Mouse (Mus musculus): Measurements from ENCODE around the gene Tmem167b. TPM values are rescaled to one million over a fixed set of nuclear protein-coding genes. Genes with fewer than 3 reads are reported as not detected.

The Tmem167b gene
- 37.1 and 39.7 TPM in 2 replicates for polyA plus RNA-seq (2014; fragmentation: Nextera tagmentation; extraction: Ambion mirVana)

GRCm38 (mm10) chr3:108562133-108562730, at the start of gene Tmem167b:
TSS of gene Tmem167b (minus strand) at chr3:108562466.
- Histone ChIP-seq H3K27me3 (ENCODE audit: control insufficient read depth, insufficient read depth, low read length) (no peaks in the 10 kb centered on the region), H3K4me1 (ENCODE audit: control insufficient read depth, insufficient read depth, low read length) (0 out of 2 replicates have a peak, but pooled peaks cover 3% of the 10 kb centered on the region), H3K27ac (replicated peaks; ENCODE audit: low read depth, low read length) (peak within 1 kb of the TSS; percentile 22), H3K4me2 (ENCODE audit: low read depth, severe bottlenecking) (peak within 1 kb of the TSS; percentile 63), H3K4me3 (ENCODE audit: low read depth, low read length) (peak within 1 kb of the TSS; percentile 83), H3K36me3 (ENCODE audit: control insufficient read depth, insufficient read depth, low read length) (peaks cover 6% of the 10 kb centered on the region), H3K9ac (ENCODE audit: low read length) (peak within 1 kb of the TSS; percentile 69), H3K9me3 (ENCODE audit: control insufficient read depth, low read length) (no peaks in the 10 kb centered on the region)
- peak; percentile 96 for DNase-seq (ENCODE audit: low spot score)
- ATAC-seq (ENCODE audit: insufficient number of reproducible peaks, low FRiP score, low TSS enrichment, low read depth): peak; percentile 96
- under 1% methylated on average over 45 of the region's 45 CpGs for WGBS

GRCm38 (mm10) chr3:108608906-108609305, 46.6 kb upstream of the Tmem167b start:
- no peaks in the 10 kb centered on the region for H3K9me3 ChIP-seq (ENCODE audit: control insufficient read depth, low read length)
- no peaks in the 10 kb centered on the region for H3K36me3 ChIP-seq (ENCODE audit: control insufficient read depth, insufficient read depth, low read length)
- no peaks in the 10 kb centered on the region for H3K4me1 ChIP-seq (ENCODE audit: control insufficient read depth, insufficient read depth, low read length)
- WGBS: 71% methylated on average over 3 of the region's 3 CpGs
- no peak overlapping the region for H3K9ac ChIP-seq (ENCODE audit: low read length)
- no peak overlapping the region for H3K4me3 ChIP-seq (ENCODE audit: low read depth, low read length)
- no peak overlapping the region for H3K27ac ChIP-seq (replicated peaks; ENCODE audit: low read depth, low read length)
- ATAC-seq (ENCODE audit: insufficient number of reproducible peaks, low FRiP score, low TSS enrichment, low read depth): no peak
- no peaks in the 10 kb centered on the region for H3K27me3 ChIP-seq (ENCODE audit: control insufficient read depth, insufficient read depth, low read length)
- DNase-seq (ENCODE audit: low spot score): no peak
- no peak overlapping the region for H3K4me2 ChIP-seq (ENCODE audit: low read depth, severe bottlenecking)

GRCm38 (mm10) chr3:108591530-108592522, 29.6 kb upstream of the Tmem167b start:
- Histone ChIP-seq H3K27ac (replicated peaks; ENCODE audit: low read depth, low read length) (0 out of 2 replicates have a peak overlapping the region, but pooled peaks have one; percentile 42), H3K36me3 (ENCODE audit: control insufficient read depth, insufficient read depth, low read length) (no peaks in the 10 kb centered on the region), H3K4me1 (ENCODE audit: control insufficient read depth, insufficient read depth, low read length) (no peaks in the 10 kb centered on the region), H3K27me3 (ENCODE audit: control insufficient read depth, insufficient read depth, low read length) (no peaks in the 10 kb centered on the region), H3K9ac (ENCODE audit: low read length) (peak overlapping the region; percentile 63), H3K4me2 (ENCODE audit: low read depth, severe bottlenecking) (peak overlapping the region; percentile 98), H3K9me3 (ENCODE audit: control insufficient read depth, low read length) (no peaks in the 10 kb centered on the region), H3K4me3 (ENCODE audit: low read depth, low read length) (peak overlapping the region; percentile 90)
- peak; percentile 85 for ATAC-seq (ENCODE audit: insufficient number of reproducible peaks, low FRiP score, low TSS enrichment, low read depth)
- under 1% methylated on average over 59 of the region's 61 CpGs for WGBS
- DNase-seq (ENCODE audit: low spot score): peak; percentile 26

DNA sequence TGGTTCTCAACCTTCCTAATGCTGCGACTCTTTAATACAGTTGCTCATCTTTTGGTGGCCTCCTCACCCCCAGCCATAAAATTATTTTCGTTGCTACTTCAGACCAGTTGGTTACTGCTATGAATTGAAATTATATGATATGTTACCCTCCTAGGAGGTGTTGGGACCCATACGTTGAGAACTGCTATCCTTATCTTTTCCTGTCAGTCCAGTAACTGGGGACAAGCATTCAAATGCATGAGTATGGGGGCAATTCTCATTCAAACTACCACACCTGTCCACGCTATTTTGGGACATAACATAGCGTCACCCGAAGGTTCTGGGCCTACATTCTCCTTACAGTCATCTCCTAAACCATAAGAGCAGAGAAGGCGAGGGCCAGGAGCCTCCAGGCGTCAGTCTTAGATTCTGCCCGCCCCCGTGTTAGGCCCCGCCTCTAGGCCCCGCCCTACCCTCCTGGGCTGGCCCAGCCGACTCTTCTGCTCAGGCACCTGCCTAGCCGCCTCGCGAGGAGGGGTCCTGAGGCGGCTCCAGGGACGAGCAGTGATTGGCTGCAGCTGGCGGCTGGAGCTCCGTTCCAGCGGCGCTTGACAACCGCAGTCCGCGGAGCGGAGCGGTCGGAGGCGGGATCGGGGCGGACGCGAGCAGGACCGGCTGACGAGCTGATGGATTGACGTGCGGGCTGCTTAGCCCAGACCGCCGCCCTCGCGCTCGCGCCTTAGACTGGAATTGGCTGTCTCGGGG, 28.7 kb upstream of the Tmem167b start, which contains the start of gene Wdr47:
TSS of gene Wdr47 (plus strand) at position 494 of the 744 bp plus-strand sequence.
- Histone ChIP-seq H3K36me3 (ENCODE audit: control insufficient read depth, insufficient read depth, low read length) (no peaks in the 10 kb centered on the region), H3K27me3 (ENCODE audit: control insufficient read depth, insufficient read depth, low read length) (no peaks in the 10 kb centered on the region), H3K9me3 (ENCODE audit: control insufficient read depth, low read length) (no peaks in the 10 kb centered on the region), H3K9ac (ENCODE audit: low read length) (peak within 1 kb of the TSS; percentile 63), H3K4me1 (ENCODE audit: control insufficient read depth, insufficient read depth, low read length) (no peaks in the 10 kb centered on the region), H3K4me2 (ENCODE audit: low read depth, severe bottlenecking) (peak within 1 kb of the TSS; percentile 98), H3K4me3 (ENCODE audit: low read depth, low read length) (peak within 1 kb of the TSS; percentile 90), H3K27ac (replicated peaks; ENCODE audit: low read depth, low read length) (0 out of 2 replicates have a peak within 1 kb of the TSS, but pooled peaks have one; percentile 42)
- DNase-seq (ENCODE audit: low spot score) (peak; percentile 98), ATAC-seq (ENCODE audit: insufficient number of reproducible peaks, low FRiP score, low TSS enrichment, low read depth) (peak; percentile 99)
- 6% methylated on average over 43 of the region's 44 CpGs for WGBS

DNA sequence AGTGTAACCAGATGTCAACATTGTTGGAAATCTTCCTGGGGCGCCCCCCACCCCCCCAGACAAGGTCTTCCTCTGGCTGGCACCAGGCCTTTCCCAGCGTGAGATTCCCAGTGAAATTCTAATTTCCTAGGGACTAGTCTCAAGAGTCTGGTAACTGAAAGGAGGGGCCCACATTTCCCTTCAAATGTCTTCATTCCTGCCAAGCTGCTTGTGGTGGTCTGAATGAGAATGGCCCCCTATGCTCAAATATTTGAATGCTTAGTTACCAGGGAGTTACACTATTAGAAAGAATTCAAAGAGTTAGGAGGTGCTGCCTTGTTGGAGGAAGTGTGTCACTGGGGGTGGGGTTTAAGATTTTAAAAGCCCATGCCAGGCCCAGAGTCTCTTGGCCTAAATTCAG, 26.2 kb upstream of the Tmem167b start:
- no peak overlapping the region for H3K4me2 ChIP-seq (ENCODE audit: low read depth, severe bottlenecking)
- 46% methylated on average over 2 of the region's 2 CpGs for WGBS

DNA sequence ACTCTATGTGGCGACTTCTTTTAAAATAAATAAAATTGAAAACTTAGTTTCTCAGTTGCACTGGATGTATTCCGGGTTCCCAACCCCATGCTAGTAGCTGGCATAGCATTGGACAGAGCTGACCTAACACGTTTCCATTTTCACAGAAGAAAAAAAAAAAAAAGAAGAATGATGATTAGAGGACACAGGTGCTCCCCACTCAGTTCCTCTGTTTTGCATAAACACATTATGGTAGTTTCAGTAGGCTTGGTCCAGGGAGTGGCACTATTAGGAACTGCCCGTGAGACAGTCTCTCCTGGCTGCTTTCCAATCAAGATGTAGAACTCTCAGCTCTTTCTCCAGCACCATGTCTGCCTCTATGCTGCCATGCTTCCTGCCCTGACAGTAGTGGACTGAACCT, 22.3 kb upstream of the Tmem167b start:
- no peak for ATAC-seq (ENCODE audit: insufficient number of reproducible peaks, low FRiP score, low TSS enrichment, low read depth)
- 77% methylated on average over 4 of the region's 4 CpGs for WGBS
- DNase-seq (ENCODE audit: low spot score): no peak
- Histone ChIP-seq H3K27ac (replicated peaks; ENCODE audit: low read depth, low read length) (no peak overlapping the region), H3K4me1 (ENCODE audit: control insufficient read depth, insufficient read depth, low read length) (no peaks in the 10 kb centered on the region), H3K9me3 (ENCODE audit: control insufficient read depth, low read length) (no peaks in the 10 kb centered on the region), H3K27me3 (ENCODE audit: control insufficient read depth, insufficient read depth, low read length) (no peaks in the 10 kb centered on the region), H3K9ac (ENCODE audit: low read length) (no peak overlapping the region), H3K4me3 (ENCODE audit: low read depth, low read length) (no peak overlapping the region), H3K36me3 (ENCODE audit: control insufficient read depth, insufficient read depth, low read length) (no peaks in the 10 kb centered on the region), H3K4me2 (ENCODE audit: low read depth, severe bottlenecking) (no peak overlapping the region)

More for the DNA sequence above, 26.2 kb upstream of the Tmem167b start:
- no peaks in the 10 kb centered on the region for H3K27me3 ChIP-seq (ENCODE audit: control insufficient read depth, insufficient read depth, low read length)
- DNase-seq (ENCODE audit: low spot score) (no peak), ATAC-seq (ENCODE audit: insufficient number of reproducible peaks, low FRiP score, low TSS enrichment, low read depth) (no peak)
- no peaks in the 10 kb centered on the region for H3K9me3 ChIP-seq (ENCODE audit: control insufficient read depth, low read length)
- H3K4me1 ChIP-seq (ENCODE audit: control insufficient read depth, insufficient read depth, low read length): no peaks in the 10 kb centered on the region
- H3K27ac ChIP-seq (replicated peaks; ENCODE audit: low read depth, low read length): no peak overlapping the region
- H3K4me3 ChIP-seq (ENCODE audit: low read depth, low read length): no peak overlapping the region
- no peaks in the 10 kb centered on the region for H3K36me3 ChIP-seq (ENCODE audit: control insufficient read depth, insufficient read depth, low read length)
- H3K9ac ChIP-seq (ENCODE audit: low read length): no peak overlapping the region

DNA sequence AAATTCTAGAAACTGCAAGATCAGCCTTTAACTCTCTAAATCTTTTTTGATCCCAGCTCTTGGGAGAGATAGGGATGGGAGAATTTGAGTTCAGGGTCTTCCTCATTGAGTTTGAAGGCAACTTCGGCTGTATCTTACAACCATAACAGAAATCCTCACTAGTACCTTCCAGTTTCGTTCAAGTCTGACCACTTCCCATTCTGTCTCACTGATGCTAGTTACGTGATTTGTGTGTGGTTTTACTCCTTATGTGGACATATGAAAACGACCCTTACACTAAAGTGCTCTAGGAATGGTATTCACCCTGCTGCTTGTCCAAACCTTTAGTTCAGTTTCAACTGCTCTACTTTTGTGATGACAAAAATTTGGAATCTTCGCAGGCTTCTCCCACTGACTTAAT, 11.8 kb upstream of the Tmem167b start:
- Histone ChIP-seq H3K36me3 (ENCODE audit: control insufficient read depth, insufficient read depth, low read length) (no peaks in the 10 kb centered on the region), H3K27me3 (ENCODE audit: control insufficient read depth, insufficient read depth, low read length) (no peaks in the 10 kb centered on the region), H3K27ac (replicated peaks; ENCODE audit: low read depth, low read length) (no peak overlapping the region), H3K9me3 (ENCODE audit: control insufficient read depth, low read length) (no peaks in the 10 kb centered on the region), H3K4me2 (ENCODE audit: low read depth, severe bottlenecking) (no peak overlapping the region), H3K9ac (ENCODE audit: low read length) (no peak overlapping the region), H3K4me1 (ENCODE audit: control insufficient read depth, insufficient read depth, low read length) (0 out of 2 replicates have a peak, but pooled peaks cover 5% of the 10 kb centered on the region), H3K4me3 (ENCODE audit: low read depth, low read length) (no peak overlapping the region)
- 88% methylated on average over 5 of the region's 5 CpGs for WGBS
- ATAC-seq (ENCODE audit: insufficient number of reproducible peaks, low FRiP score, low TSS enrichment, low read depth) (no peak), DNase-seq (ENCODE audit: low spot score) (no peak)

All from limb, embryonic 11.5 days (tissue).